Mouse (Mus musculus) midbrain, embryonic 16.5 days (tissue): Measurements from ENCODE around the gene Fam110a. TPM values are rescaled to one million over a fixed set of nuclear protein-coding genes. Genes with fewer than 3 reads are reported as not detected.

Source experiments
- ATAC-seq: fragments of 200-750 bp; cut with Nextera tagmentation; 2 replicates; pipeline ENCODE4 v1.8.0; 2017; ENCODE audit warnings: moderate TSS enrichment
- H3K27ac ChIP-seq: fragments of 300-500 bp; sonication (generic); 2 replicates; pipeline ENCODE4 v1.5.1; 2014; ENCODE audit warnings: mild to moderate bottlenecking, low read length, mixed read lengths
- H3K27me3 ChIP-seq: fragments of 300-500 bp; sonication (generic); 2 replicates; pipeline ENCODE4 v1.6.1; 2014; ENCODE audit warnings: low read depth, low read length, mixed read lengths; ENCODE audit not compliant: control insufficient read depth, insufficient read depth
- H3K36me3 ChIP-seq: fragments of 300-500 bp; sonication (generic); 2 replicates; pipeline ENCODE4 v1.6.1; 2014; ENCODE audit warnings: mild to moderate bottlenecking, low read length, moderate library complexity, mixed read lengths; ENCODE audit not compliant: control insufficient read depth, insufficient read depth
- H3K4me1 ChIP-seq: fragments of 300-500 bp; sonication (generic); 2 replicates; pipeline ENCODE4 v1.6.1; 2014; ENCODE audit warnings: mild to moderate bottlenecking, low read length, mixed read lengths; ENCODE audit not compliant: control insufficient read depth, insufficient read depth
- H3K4me2 ChIP-seq: fragments of 300-500 bp; sonication (generic); 2 replicates; pipeline ENCODE4 v1.6.1; 2014; ENCODE audit warnings: mild to moderate bottlenecking, low read length, mixed read lengths
- H3K4me3 ChIP-seq: fragments of 300-500 bp; sonication (generic); 2 replicates; pipeline ENCODE4 v1.5.1; 2014; ENCODE audit warnings: low read depth, mild to moderate bottlenecking, low read length, moderate library complexity, mixed read lengths
- H3K9ac ChIP-seq: fragments of 300-500 bp; sonication (generic); 2 replicates; pipeline ENCODE4 v1.6.1; 2014; ENCODE audit warnings: low read depth, low read length, mixed read lengths
- H3K9me3 ChIP-seq: fragments of 300-500 bp; sonication (generic); replicated peaks from 2 replicates; pipeline ENCODE4 v1.6.1; 2014; ENCODE audit warnings: mild to moderate bottlenecking, low read length, mixed read lengths; ENCODE audit not compliant: control insufficient read depth, poor library complexity, severe bottlenecking
- WGBS: fragments of 180-500 bp; shearing (Covaris S2); extraction: QIAGEN DNeasy Blood & Tissue Kit; methylation state at CpG from one replicate; pipeline ENCODE4 v1.1.7; 2014; 5-methylcytosine and 5-hydroxymethylcytosine counted together
- polyA plus RNA-seq: library from polyadenylated mRNA; unstranded; fragments of >200 nt; fragmentation: Nextera tagmentation; extraction: Ambion mirVana; gene quantifications from 2 replicates; pipeline ENCODE4 v1.2.1, GENCODE M21; 2015

Gene Fam110a
- polyA plus RNA-seq, 1 experiment from 2014 or later = 57.5 TPM

GRCm38 (mm10) chr2:151956500-151957137 is 23.4 kb downstream of the Fam110a start:
- Histone ChIP-seq H3K27me3 (no peaks in the 10 kb centered on the region), H3K36me3 (no peaks in the 10 kb centered on the region), H3K9me3 (no peaks in the 10 kb centered on the region), H3K27ac (no peak overlapping the region), H3K4me1 (peaks cover 6% of the 10 kb centered on the region), H3K4me3 (no peak overlapping the region), H3K9ac (peak overlapping the region; percentile 32; the same call in 1 of the 2 replicates), H3K4me2 (no peak overlapping the region)
- 0 out of 2 replicates have a peak, but pooled peaks have one; percentile 11 for ATAC-seq
- 63% methylated on average over 4 of the region's 4 CpGs for WGBS

- 89% methylated on average over 8 of the region's 8 CpGs for WGBS
- H3K4me3 ChIP-seq = no peak overlapping the region
- no peaks in the 10 kb centered on the region for H3K9me3 ChIP-seq
- no peaks in the 10 kb centered on the region for H3K36me3 ChIP-seq
- no peak overlapping the region for H3K9ac ChIP-seq
- H3K27me3 ChIP-seq = no peaks in the 10 kb centered on the region
- H3K27ac ChIP-seq = no peak overlapping the region
- H3K4me1 ChIP-seq = peaks cover 11% of the 10 kb centered on the region
- no peak overlapping the region for H3K4me2 ChIP-seq
- no peak for ATAC-seq
These were observed 26.4 kb downstream of the Fam110a start for GRCm38 (mm10) chr2:151953665-151954064.

- 27% methylated on average over 2 of the region's 2 CpGs for WGBS
- ATAC-seq = peak; percentile 89
- Histone ChIP-seq H3K4me1 (peaks cover 12% of the 10 kb centered on the region), H3K36me3 (no peaks in the 10 kb centered on the region), H3K27ac (peak overlapping the region; percentile 79), H3K4me2 (0 out of 2 replicates have a peak overlapping the region, but pooled peaks have one; percentile 7), H3K9ac (no peak overlapping the region), H3K27me3 (no peaks in the 10 kb centered on the region), H3K9me3 (no peaks in the 10 kb centered on the region), H3K4me3 (no peak overlapping the region)
These were observed 30.8 kb downstream of the Fam110a start for GRCm38 (mm10) chr2:151949082-151949774.

- H3K4me2 ChIP-seq = no peak overlapping the region
- H3K4me1 ChIP-seq = peaks cover 12% of the 10 kb centered on the region
- no peaks in the 10 kb centered on the region for H3K9me3 ChIP-seq
- H3K36me3 ChIP-seq = no peaks in the 10 kb centered on the region
- no peak overlapping the region for H3K9ac ChIP-seq
- ATAC-seq = no peak
- H3K27ac ChIP-seq = peak overlapping the region; percentile 79; the same call in 1 of the 2 replicates
- H3K27me3 ChIP-seq = no peaks in the 10 kb centered on the region
- WGBS = 86% methylated on average over 7 of the region's 7 CpGs
- no peak overlapping the region for H3K4me3 ChIP-seq
These were observed 31.7 kb downstream of the Fam110a start for GRCm38 (mm10) chr2:151948311-151948710.

GRCm38 (mm10) chr2:151947617-151948016 is 32.4 kb downstream of the Fam110a start:
- no peaks in the 10 kb centered on the region for H3K9me3 ChIP-seq
- ATAC-seq = 0 out of 2 replicates have a peak, but pooled peaks have one; percentile 17

GRCm38 (mm10) chr2:151944106-151944505 is 35.9 kb downstream of the Fam110a start:
- no peak overlapping the region for H3K4me2 ChIP-seq
- no peak overlapping the region for H3K9ac ChIP-seq
- H3K27me3 ChIP-seq = no peaks in the 10 kb centered on the region
- no peak for ATAC-seq
- no peaks in the 10 kb centered on the region for H3K9me3 ChIP-seq
- H3K4me3 ChIP-seq = no peak overlapping the region
- WGBS = 59% methylated on average over 2 of the region's 2 CpGs
- H3K4me1 ChIP-seq = peaks cover 7% of the 10 kb centered on the region
- H3K27ac ChIP-seq = no peak overlapping the region
- no peaks in the 10 kb centered on the region for H3K36me3 ChIP-seq

More at GRCm38 (mm10) chr2:151947617-151948016, 32.4 kb downstream of the Fam110a start:
- Histone ChIP-seq H3K27ac (no peak overlapping the region), H3K4me1 (peaks cover 12% of the 10 kb centered on the region), H3K27me3 (no peaks in the 10 kb centered on the region), H3K36me3 (no peaks in the 10 kb centered on the region), H3K4me3 (no peak overlapping the region), H3K4me2 (no peak overlapping the region), H3K9ac (no peak overlapping the region)
- WGBS = 93% methylated on average over 2 of the region's 2 CpGs

- no peaks in the 10 kb centered on the region for H3K27me3 ChIP-seq
- H3K36me3 ChIP-seq = no peaks in the 10 kb centered on the region
- no peak overlapping the region for H3K4me3 ChIP-seq
- H3K4me1 ChIP-seq = no peaks in the 10 kb centered on the region
- H3K27ac ChIP-seq = no peak overlapping the region
- ATAC-seq = no peak
- no peaks in the 10 kb centered on the region for H3K9me3 ChIP-seq
- H3K9ac ChIP-seq = no peak overlapping the region
- H3K4me2 ChIP-seq = no peak overlapping the region
- WGBS = 45% methylated on average over 2 of the region's 2 CpGs
These were observed 38.8 kb downstream of the Fam110a start for GRCm38 (mm10) chr2:151941269-151941668.

- Histone ChIP-seq H3K4me3 (no peak overlapping the region), H3K9ac (no peak overlapping the region), H3K27ac (no peak overlapping the region), H3K4me1 (no peaks in the 10 kb centered on the region), H3K27me3 (no peaks in the 10 kb centered on the region), H3K36me3 (no peaks in the 10 kb centered on the region), H3K4me2 (no peak overlapping the region), H3K9me3 (no peaks in the 10 kb centered on the region)
- no peak for ATAC-seq
- WGBS = 86% methylated on average over 5 of the region's 5 CpGs
These were observed 40.2 kb downstream of the Fam110a start for GRCm38 (mm10) chr2:151939651-151940420.
